Comparison of ENCODE assay signal across 8 mouse cellular contexts in genomic region chr14:79587852-79588229, GRCm38 (mm10). TPM values are rescaled to one million over a fixed set of nuclear protein-coding genes. Genes with fewer than 3 reads are reported as not detected.
A peak's percentile ranks its signal among the peaks of the same experiment; 100 is the strongest.
DNase-seq lines count a peak whose midpoint lies in the region; ATAC-seq lines count a peak whose summit lies in the region.

No protein-coding gene starts in this region.

- H3K4me1 ChIP-seq in heart, embryonic 16.5 days (ENCODE audit: control insufficient read depth, insufficient read depth, low read length), result peaks cover 11% of the 10 kb centered on the region
- H3K4me1 ChIP-seq in forebrain, embryonic 16.5 days (replicated peaks; ENCODE audit: control insufficient read depth, insufficient read depth, low read length), result peaks cover 13% of the 10 kb centered on the region
- H3K4me1 ChIP-seq in midbrain, embryonic 10.5 days, result peaks cover 32% of the 10 kb centered on the region

- no peaks in the 10 kb centered on the region for H3K27me3 ChIP-seq in heart, embryonic 16.5 days (ENCODE audit: control insufficient read depth, insufficient read depth, low read length)
- H3K27me3 ChIP-seq in forebrain, embryonic 16.5 days (replicated peaks; ENCODE audit: control insufficient read depth, insufficient read depth, low read length), result no peaks in the 10 kb centered on the region
- no peaks in the 10 kb centered on the region for H3K27me3 ChIP-seq in midbrain, embryonic 10.5 days (ENCODE audit: low read depth, poor library complexity, severe bottlenecking)

- peak; percentile 11; the same call in 1 of the 2 replicates for ATAC-seq in heart, embryonic 16.5 days (replicated peaks; ENCODE audit: extremely low read depth, insufficient read depth, low FRiP score)
- peak; percentile 29 for ATAC-seq in forebrain, embryonic 16.5 days
- no peak; the same call in 1 of the 2 replicates for ATAC-seq in megakaryocyte-erythroid progenitor cell, adult 5-6 weeks (replicated peaks; ENCODE audit: low FRiP score, low TSS enrichment, poor library complexity, severe bottlenecking)

- H3K4me3 ChIP-seq in heart, embryonic 16.5 days (ENCODE audit: low read length), result peak overlapping the region; percentile 64
- H3K4me3 ChIP-seq in forebrain, embryonic 16.5 days (replicated peaks; ENCODE audit: low read length), result peak overlapping the region; percentile 77
- H3K4me3 ChIP-seq in midbrain, embryonic 10.5 days, result peak overlapping the region; percentile 78

- H3K4me2 ChIP-seq in heart, embryonic 16.5 days (ENCODE audit: low read depth, low read length), result peak overlapping the region; percentile 94
- H3K4me2 ChIP-seq in forebrain, embryonic 16.5 days (ENCODE audit: low read length), result peak overlapping the region; percentile 86

- WGBS in heart, embryonic 16.5 days, result under 1% methylated on average over 9 of the region's 9 CpGs
- 2% methylated on average over 9 of the region's 9 CpGs for WGBS in forebrain, embryonic 16.5 days
- WGBS in midbrain, embryonic 10.5 days, result 1% methylated on average over 9 of the region's 9 CpGs

- H3K9ac ChIP-seq in heart, embryonic 16.5 days (ENCODE audit: low read length), result peak overlapping the region; percentile 86
- H3K9ac ChIP-seq in forebrain, embryonic 16.5 days (replicated peaks; ENCODE audit: low read depth, low read length), result peak overlapping the region; percentile 73

- no peak for DNase-seq in heart, adult 8-10 months (ENCODE audit: low spot score)
- DNase-seq in MEL-GATA-1-ER (ENCODE audit: extremely low read depth, low read depth), result peak; percentile 20
- DNase-seq in midbrain, embryonic 10.5 days (ENCODE audit: low spot score), result no peak
- DNase-seq in gastrocnemius, postnatal 25 days, result no peak
- DNase-seq in spleen, adult 18-20 months, result no peak

- peak overlapping the region; percentile 99 for H3K27ac ChIP-seq in heart, embryonic 16.5 days (ENCODE audit: low read length)
- peak overlapping the region; percentile 99 for H3K27ac ChIP-seq in forebrain, embryonic 16.5 days (ENCODE audit: low read length)
- peak overlapping the region; percentile 97 for H3K27ac ChIP-seq in midbrain, embryonic 10.5 days (replicated peaks)

- no peaks in the 10 kb centered on the region for H3K9me3 ChIP-seq in heart, embryonic 16.5 days (replicated peaks; ENCODE audit: control insufficient read depth, low read length)
- H3K9me3 ChIP-seq in forebrain, embryonic 16.5 days (ENCODE audit: control insufficient read depth, low read length), result no peaks in the 10 kb centered on the region
- no peaks in the 10 kb centered on the region for H3K9me3 ChIP-seq in midbrain, embryonic 10.5 days (replicated peaks)

- no peaks in the 10 kb centered on the region; the same call in 1 of the 2 replicates for H3K36me3 ChIP-seq in heart, embryonic 16.5 days (ENCODE audit: control insufficient read depth, insufficient read depth)
- H3K36me3 ChIP-seq in forebrain, embryonic 16.5 days (ENCODE audit: control insufficient read depth, insufficient read depth), result no peaks in the 10 kb centered on the region
- peaks cover 30% of the 10 kb centered on the region for H3K36me3 ChIP-seq in midbrain, embryonic 10.5 days

RNA-seq across cellular contexts. Expression of gene Sugt1, which starts 0.3 kb away (rescaled TPM):
- 101 and 105 TPM in 2 replicates for polyA plus RNA-seq in heart, embryonic 16.5 days (2015; fragmentation: Nextera tagmentation; extraction: Ambion mirVana)
- total RNA-seq in heart, adult 8-10 months (2022), result 10 to 100 TPM; 61.8 to 67.5 (median 62.6) TPM
- 107 and 112 TPM in 2 replicates for polyA plus RNA-seq in forebrain, embryonic 16.5 days (2015; fragmentation: Nextera tagmentation; extraction: Ambion mirVana)
- polyA plus RNA-seq in midbrain, embryonic 10.5 days (2016; fragmentation: Nextera tagmentation; extraction: Ambion mirVana), result 146 and 161 TPM in 2 replicates
- total RNA-seq in gastrocnemius, postnatal 25 days (2021), result 10 to 100 TPM; 75.7 to 81.7 TPM
- total RNA-seq in megakaryocyte-erythroid progenitor cell, adult 5-6 weeks (2014; fragmentation: Nextera tagmentation), result 76.0 and 94.6 TPM in 2 replicates
- total RNA-seq in megakaryocyte-erythroid progenitor cell, adult 5-6 weeks (2017), result 121 and 127 TPM in 2 replicates
